Mouse (Mus musculus) heart, embryonic 12.5 days (tissue): Measurements from ENCODE around the gene Maml3. TPM values are rescaled to one million over a fixed set of nuclear protein-coding genes. Genes with fewer than 3 reads are reported as not detected.

Experiments used
- ATAC-seq: fragments of 200-750 bp; cut with Nextera tagmentation; 2 replicates; pipeline ENCODE4 v1.8.0; 2017; ENCODE audit warnings: moderate TSS enrichment, moderate library complexity; ENCODE audit not compliant: insufficient number of reproducible peaks, low FRiP score
- H3K27ac ChIP-seq: fragments of 300-500 bp; sonication (generic); 2 replicates; pipeline ENCODE4 v1.5.1; 2016; ENCODE audit warnings: mild to moderate bottlenecking, moderate library complexity; ENCODE audit not compliant: poor library complexity, severe bottlenecking
- H3K27me3 ChIP-seq: fragments of 300-500 bp; sonication (generic); replicated peaks from 2 replicates; pipeline ENCODE4 v1.6.1; 2016; ENCODE audit warnings: mild to moderate bottlenecking, moderate library complexity
- H3K36me3 ChIP-seq: fragments of 300-500 bp; sonication (generic); 2 replicates; pipeline ENCODE4 v1.6.1; 2016; ENCODE audit warnings: mild to moderate bottlenecking, moderate library complexity
- H3K4me1 ChIP-seq: fragments of 300-500 bp; sonication (generic); replicated peaks from 2 replicates; pipeline ENCODE4 v1.6.1; 2016; ENCODE audit warnings: mild to moderate bottlenecking
- H3K4me2 ChIP-seq: fragments of 300-500 bp; sonication (generic); 2 replicates; pipeline ENCODE4 v1.6.1; 2016; ENCODE audit warnings: mild to moderate bottlenecking, moderate library complexity
- H3K4me3 ChIP-seq: fragments of 300-500 bp; sonication (generic); 2 replicates; pipeline ENCODE4 v1.5.1; 2016; ENCODE audit warnings: mild to moderate bottlenecking
- H3K9ac ChIP-seq: fragments of 300-500 bp; sonication (generic); 2 replicates; pipeline ENCODE4 v1.6.1; 2016; ENCODE audit warnings: mild to moderate bottlenecking, moderate library complexity
- H3K9me3 ChIP-seq: fragments of 300-500 bp; sonication (generic); replicated peaks from 2 replicates; pipeline ENCODE4 v1.6.1; 2016; ENCODE audit warnings: mild to moderate bottlenecking, moderate library complexity
- WGBS: fragments of 180-500 bp; shearing (Covaris S2); methylation state at CpG from one replicate; pipeline ENCODE4 v1.1.7; 2016; 5-methylcytosine and 5-hydroxymethylcytosine counted together
- polyA plus RNA-seq: library from polyadenylated mRNA; unstranded; fragments of >200 nt; fragmentation: Nextera tagmentation; extraction: Ambion mirVana; gene quantifications from 2 replicates; pipeline ENCODE4 v1.2.1, GENCODE M21; 2016

Maml3 gene
- polyA plus RNA-seq, 1 experiment from 2014 or later, result 2.6 TPM

DNA sequence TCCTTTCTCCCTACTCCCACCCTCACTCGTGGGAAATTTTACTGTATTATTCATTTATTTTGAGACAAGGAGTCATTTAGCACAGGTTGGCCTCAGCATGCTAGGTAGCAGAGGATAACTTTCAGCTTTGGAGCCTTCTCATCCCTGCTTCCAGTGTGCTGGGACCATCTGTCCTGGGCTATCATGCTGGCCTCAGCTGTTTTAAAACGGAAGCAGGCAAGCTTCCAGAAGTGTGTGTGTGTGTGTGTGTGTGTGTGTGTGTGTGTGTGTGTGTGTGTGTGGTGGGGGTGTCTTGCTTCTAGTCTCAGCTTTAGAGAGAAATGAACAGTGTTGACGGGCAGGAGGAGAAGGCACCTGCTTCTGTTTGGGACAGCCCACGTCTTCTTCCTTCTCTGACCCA is 387.0 kb downstream of the Maml3 start:
- no peak overlapping the region for H3K27ac ChIP-seq
- H3K27me3 ChIP-seq, result no peaks in the 10 kb centered on the region
- no peak overlapping the region for H3K4me2 ChIP-seq
- H3K4me3 ChIP-seq, result no peak overlapping the region
- no peak overlapping the region for H3K9ac ChIP-seq
- H3K4me1 ChIP-seq, result peaks cover 37% of the 10 kb centered on the region
- WGBS, result 71% methylated on average over 4 of the region's 4 CpGs
- H3K36me3 ChIP-seq, result no peaks in the 10 kb centered on the region
- no peaks in the 10 kb centered on the region for H3K9me3 ChIP-seq
- ATAC-seq, result 0 out of 2 replicates have a peak, but pooled peaks have one; percentile 52

DNA sequence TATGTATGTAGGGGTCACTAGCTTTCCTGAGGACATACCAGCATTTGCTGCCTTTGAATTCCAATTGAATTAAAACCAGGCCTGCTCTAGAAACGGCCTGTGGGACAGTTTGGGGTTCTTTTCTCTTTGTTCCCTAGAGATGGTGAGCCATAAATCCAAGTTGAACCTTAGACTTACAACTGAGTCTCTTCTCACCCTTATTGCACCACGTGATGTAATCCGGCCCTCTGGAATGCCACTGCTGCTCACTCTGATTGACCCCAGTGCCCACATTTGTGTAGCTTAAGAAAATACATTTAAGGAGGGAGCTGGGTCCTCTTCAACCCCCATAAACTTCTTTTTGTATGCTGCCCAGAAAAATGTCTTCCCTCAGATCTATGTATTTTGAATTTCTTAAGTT is 387.4 kb downstream of the Maml3 start:
- Histone ChIP-seq H3K4me2 (no peak overlapping the region), H3K27ac (no peak overlapping the region), H3K4me1 (peaks cover 38% of the 10 kb centered on the region), H3K27me3 (no peaks in the 10 kb centered on the region), H3K9me3 (no peaks in the 10 kb centered on the region), H3K36me3 (no peaks in the 10 kb centered on the region), H3K4me3 (no peak overlapping the region), H3K9ac (no peak overlapping the region)
- ATAC-seq, result no peak
- 59% methylated on average over 3 of the region's 3 CpGs for WGBS

DNA sequence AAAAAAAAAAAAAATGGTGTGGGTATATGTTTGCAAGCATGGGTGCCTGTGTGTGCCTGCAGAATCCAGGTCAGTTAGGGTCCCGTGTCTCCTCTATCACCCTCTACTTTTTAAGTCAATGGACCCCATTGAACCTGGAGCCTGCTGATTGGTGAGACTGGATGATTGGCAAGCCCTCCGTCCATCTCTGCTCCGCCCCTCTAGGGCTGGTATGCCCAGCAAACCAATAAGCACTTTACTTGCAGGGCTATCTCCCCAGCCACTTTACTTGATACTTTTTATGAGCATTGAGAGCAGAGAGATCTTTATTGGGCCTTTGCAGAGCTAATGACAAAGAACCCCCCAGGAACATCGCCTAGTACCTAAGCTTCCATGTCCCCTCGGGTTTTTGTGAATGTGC is 390.4 kb downstream of the Maml3 start:
- H3K4me1 ChIP-seq, result peaks cover 58% of the 10 kb centered on the region
- WGBS, result 74% methylated on average over 5 of the region's 5 CpGs

DNA sequence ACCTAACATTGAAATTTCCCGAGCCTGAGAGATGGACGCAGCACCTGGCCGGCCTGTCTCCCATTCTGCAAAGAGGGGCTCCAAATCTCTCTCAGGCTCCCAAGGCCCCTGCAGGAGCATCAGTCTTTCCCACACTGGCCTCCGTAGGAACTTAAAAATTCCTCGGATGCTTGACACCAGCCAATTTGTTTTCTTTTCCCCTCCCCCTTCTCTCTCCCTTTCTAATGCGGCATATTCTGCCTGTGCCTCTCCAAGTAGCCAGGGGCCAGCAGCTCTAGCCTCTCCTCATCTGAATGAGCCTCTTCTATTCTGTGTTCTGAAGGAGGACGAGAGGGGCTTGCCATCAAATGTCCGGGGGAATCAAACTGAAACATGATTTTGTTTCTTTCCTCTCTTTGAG is 391.6 kb downstream of the Maml3 start:
- Histone ChIP-seq H3K4me1 (peaks cover 60% of the 10 kb centered on the region), H3K27me3 (no peaks in the 10 kb centered on the region), H3K4me2 (peak overlapping the region; percentile 35; the same call in 1 of the 2 replicates), H3K4me3 (no peak overlapping the region), H3K36me3 (no peaks in the 10 kb centered on the region), H3K27ac (0 out of 2 replicates have a peak overlapping the region, but pooled peaks have one; percentile 31), H3K9ac (peak overlapping the region; percentile 41; the same call in 1 of the 2 replicates), H3K9me3 (no peaks in the 10 kb centered on the region)
- 10% methylated on average over 8 of the region's 8 CpGs for WGBS
- ATAC-seq, result no peak

More for the DNA sequence above, 390.4 kb downstream of the Maml3 start:
- ATAC-seq, result no peak
- no peak overlapping the region for H3K4me2 ChIP-seq
- H3K27me3 ChIP-seq, result no peaks in the 10 kb centered on the region
- no peaks in the 10 kb centered on the region for H3K9me3 ChIP-seq
- H3K36me3 ChIP-seq, result no peaks in the 10 kb centered on the region
- no peak overlapping the region for H3K27ac ChIP-seq
- H3K4me3 ChIP-seq, result no peak overlapping the region
- no peak overlapping the region for H3K9ac ChIP-seq

DNA sequence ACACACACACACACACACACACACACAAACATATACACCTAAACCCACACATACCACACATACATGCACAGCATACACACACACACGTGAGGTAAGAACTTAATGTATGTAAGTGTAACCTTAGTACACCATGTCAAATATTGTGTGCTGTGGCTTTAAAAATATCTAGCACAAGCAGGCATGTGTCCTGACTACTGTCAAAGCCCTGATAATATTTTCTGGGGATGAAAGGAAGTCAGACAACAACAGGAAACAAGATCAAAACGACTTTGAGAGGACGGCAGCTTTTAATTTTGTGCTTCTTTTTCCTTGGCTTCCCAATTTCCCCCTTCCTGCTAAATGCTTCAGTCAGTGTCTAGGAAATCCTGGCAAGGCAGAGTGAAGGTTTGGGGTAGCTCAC is 392.5 kb downstream of the Maml3 start:
- no peaks in the 10 kb centered on the region for H3K9me3 ChIP-seq
- H3K4me3 ChIP-seq, result no peak overlapping the region
- no peaks in the 10 kb centered on the region for H3K36me3 ChIP-seq
- peaks cover 60% of the 10 kb centered on the region for H3K4me1 ChIP-seq
- no peak overlapping the region for H3K4me2 ChIP-seq
- H3K9ac ChIP-seq, result no peak overlapping the region
- 18% methylated on average over 3 of the region's 3 CpGs for WGBS
- no peak for ATAC-seq
- H3K27ac ChIP-seq, result peak overlapping the region; percentile 45
- no peaks in the 10 kb centered on the region for H3K27me3 ChIP-seq

DNA sequence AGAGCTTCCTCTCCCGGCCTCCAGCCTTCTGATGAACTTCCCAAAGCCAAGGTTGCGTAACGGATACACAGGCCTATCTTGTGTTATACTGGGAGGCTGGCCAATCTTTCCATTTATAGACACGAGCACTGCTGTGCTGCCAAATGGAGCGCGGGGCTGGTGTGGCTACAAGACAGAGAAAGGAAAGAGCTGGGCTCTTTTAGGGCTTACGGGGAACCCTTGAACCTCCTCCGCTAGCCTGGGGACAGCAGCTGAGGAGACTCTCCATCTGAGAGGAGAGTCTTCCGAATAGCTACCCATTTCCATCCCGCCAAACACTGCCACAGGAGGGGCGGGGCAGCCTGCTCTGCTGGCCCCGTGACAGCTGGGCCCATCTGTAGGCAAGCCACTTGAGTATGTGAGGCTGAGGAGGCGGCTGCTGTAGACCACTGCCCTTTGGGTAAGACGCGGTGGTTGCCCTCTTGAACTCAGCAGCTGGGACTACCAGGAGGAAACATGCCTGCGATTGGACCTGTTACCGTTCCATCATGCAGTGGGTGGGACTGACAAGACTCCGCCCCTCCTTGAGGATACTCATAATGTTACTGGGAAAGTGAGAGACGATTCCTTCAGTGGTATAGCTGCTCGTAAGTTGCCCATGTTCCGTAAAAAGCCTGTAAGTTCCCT is 396.0 kb downstream of the Maml3 start:
- H3K36me3 ChIP-seq, result no peaks in the 10 kb centered on the region
- H3K27ac ChIP-seq, result peak overlapping the region; percentile 99
- H3K4me3 ChIP-seq, result peak overlapping the region; percentile 40
- H3K4me1 ChIP-seq, result peaks cover 52% of the 10 kb centered on the region
- 29% methylated on average over 21 of the region's 21 CpGs for WGBS
- no peaks in the 10 kb centered on the region for H3K9me3 ChIP-seq
- H3K27me3 ChIP-seq, result no peaks in the 10 kb centered on the region
- peak; percentile 86 for ATAC-seq
- H3K9ac ChIP-seq, result peak overlapping the region; percentile 53; the same call in 1 of the 2 replicates
- peak overlapping the region; percentile 74 for H3K4me2 ChIP-seq

DNA sequence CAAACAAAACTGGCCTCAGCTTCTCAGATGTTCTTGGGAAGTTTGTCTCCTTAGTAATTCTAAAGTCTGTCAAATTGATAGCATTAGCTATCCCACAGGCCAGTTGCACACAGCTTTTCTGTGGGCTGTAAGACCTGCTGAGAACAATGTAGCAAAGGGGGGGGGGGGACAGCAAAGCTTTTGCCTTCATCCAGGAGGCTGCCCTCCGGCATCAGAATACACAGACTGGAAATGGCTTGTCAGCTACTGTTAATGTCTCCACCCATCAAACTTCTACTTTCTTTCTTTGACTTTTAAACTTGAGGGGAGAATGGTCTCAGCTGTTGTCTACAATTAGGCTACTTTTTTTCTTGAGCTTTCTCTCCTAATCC is 396.5 kb downstream of the Maml3 start:
- peak overlapping the region; percentile 40; the same call in 1 of the 2 replicates for H3K4me3 ChIP-seq
- WGBS, result 38% methylated on average over 1 of the region's 1 CpGs
- H3K9me3 ChIP-seq, result no peaks in the 10 kb centered on the region
- H3K4me2 ChIP-seq, result peak overlapping the region; percentile 74
- H3K27ac ChIP-seq, result peak overlapping the region; percentile 99
- H3K27me3 ChIP-seq, result no peaks in the 10 kb centered on the region
- H3K4me1 ChIP-seq, result peaks cover 47% of the 10 kb centered on the region
- H3K36me3 ChIP-seq, result no peaks in the 10 kb centered on the region
- peak; percentile 14; the same call in 1 of the 2 replicates for ATAC-seq
- H3K9ac ChIP-seq, result no peak overlapping the region

DNA sequence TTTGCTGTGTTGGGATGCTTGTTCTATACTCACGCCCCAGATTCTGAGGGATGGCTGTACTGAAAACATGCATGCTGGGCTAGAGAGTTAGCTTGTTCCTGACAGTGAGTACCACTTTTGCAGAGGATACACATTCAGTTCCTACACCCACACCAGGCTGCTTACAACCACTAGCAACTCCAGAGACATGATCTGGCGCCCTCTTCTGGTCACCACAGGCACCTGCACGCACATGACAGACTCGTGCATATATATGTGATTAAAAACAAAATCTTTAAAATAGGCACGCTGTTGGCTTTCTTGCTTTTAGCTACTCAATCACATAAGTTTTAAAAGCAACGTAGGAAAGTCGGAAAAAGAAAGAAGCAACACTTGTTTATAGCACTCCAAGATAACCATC is 399.7 kb downstream of the Maml3 start:
- no peak overlapping the region for H3K9ac ChIP-seq
- no peak overlapping the region for H3K27ac ChIP-seq
- no peaks in the 10 kb centered on the region for H3K9me3 ChIP-seq
- H3K4me2 ChIP-seq, result no peak overlapping the region
- no peak for ATAC-seq
- H3K36me3 ChIP-seq, result no peaks in the 10 kb centered on the region
- H3K4me3 ChIP-seq, result no peak overlapping the region
- 83% methylated on average over 7 of the region's 7 CpGs for WGBS
- no peaks in the 10 kb centered on the region for H3K27me3 ChIP-seq
- H3K4me1 ChIP-seq, result peaks cover 48% of the 10 kb centered on the region

DNA sequence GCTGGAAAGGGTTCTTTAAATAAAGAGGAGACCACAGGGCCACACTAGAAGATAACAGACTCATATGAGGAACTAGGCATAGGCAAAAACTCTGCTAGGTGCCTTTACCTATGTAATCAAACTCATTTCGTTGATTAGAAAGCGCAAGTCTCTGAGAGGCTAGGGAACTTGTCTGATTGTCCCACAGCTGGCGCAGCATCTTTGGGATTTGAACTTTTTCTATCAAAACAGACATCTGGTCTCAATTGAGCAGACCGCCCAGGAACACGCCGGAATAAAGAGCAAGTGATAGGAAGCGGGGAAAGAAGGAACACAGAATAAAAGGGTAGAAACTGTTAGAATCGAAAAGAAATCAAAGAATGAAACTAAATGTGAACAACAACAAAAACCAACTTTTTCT is 401.4 kb downstream of the Maml3 start:
- no peak overlapping the region for H3K4me2 ChIP-seq
- peaks cover 32% of the 10 kb centered on the region for H3K4me1 ChIP-seq
- ATAC-seq, result no peak
- H3K27ac ChIP-seq, result no peak overlapping the region
- no peak overlapping the region for H3K4me3 ChIP-seq
- H3K36me3 ChIP-seq, result no peaks in the 10 kb centered on the region
- no peaks in the 10 kb centered on the region for H3K9me3 ChIP-seq
- WGBS, result 77% methylated on average over 8 of the region's 8 CpGs
- H3K9ac ChIP-seq, result no peak overlapping the region
- no peaks in the 10 kb centered on the region for H3K27me3 ChIP-seq

DNA sequence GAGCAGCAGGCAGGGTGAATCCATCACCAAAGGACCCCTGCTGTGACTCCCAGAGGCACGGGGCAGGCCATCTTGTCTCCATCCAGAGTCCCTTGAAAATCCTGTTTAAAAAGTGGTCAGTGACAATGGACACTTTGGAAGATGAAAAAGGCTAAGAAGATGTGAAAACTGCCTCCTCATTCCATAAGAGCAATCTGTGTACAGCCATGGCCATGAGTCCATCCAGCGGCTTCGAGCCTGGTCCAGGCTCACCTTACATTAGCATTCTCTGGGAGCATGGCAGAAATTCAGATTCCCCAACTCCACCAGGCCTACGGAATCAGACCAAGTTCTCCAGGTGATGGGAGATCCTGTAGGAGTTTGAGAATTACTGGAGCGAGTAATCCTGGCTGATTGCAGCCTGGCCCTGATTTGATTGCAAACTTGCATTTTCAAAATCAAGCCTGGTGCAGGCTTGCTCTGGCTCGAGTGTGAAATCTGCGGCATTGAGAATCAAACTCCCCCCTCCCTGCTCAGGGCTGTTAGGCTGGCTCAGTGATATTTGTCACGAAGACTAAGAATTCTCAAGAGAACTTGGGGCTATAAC is 402.1 kb downstream of the Maml3 start:
- Histone ChIP-seq H3K9ac (no peak overlapping the region), H3K36me3 (no peaks in the 10 kb centered on the region), H3K4me1 (peaks cover 26% of the 10 kb centered on the region), H3K27ac (no peak overlapping the region), H3K27me3 (no peaks in the 10 kb centered on the region), H3K4me2 (no peak overlapping the region), H3K4me3 (no peak overlapping the region), H3K9me3 (no peaks in the 10 kb centered on the region)
- WGBS, result 86% methylated on average over 8 of the region's 8 CpGs
- ATAC-seq, result no peak

DNA sequence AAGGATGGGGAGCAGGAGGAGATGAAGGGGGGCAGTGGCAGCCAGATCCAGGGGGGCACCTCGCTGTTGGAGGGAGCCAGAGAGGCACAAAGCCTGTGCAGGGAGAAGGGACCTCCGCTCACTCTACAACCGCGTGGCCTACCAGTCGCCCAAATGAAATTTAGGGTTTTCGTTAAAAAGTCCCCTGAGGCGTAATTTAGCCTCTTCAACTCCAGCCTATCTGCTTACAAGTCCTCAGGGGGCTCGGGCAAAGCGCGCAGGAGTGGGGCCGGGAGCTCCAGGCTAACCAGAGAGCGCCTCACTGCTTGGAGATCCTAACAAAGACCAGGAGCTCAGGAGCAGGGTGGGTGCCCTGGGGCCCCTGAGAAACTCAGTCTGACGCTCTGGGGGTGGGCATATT is 402.9 kb downstream of the Maml3 start:
- Histone ChIP-seq H3K27ac (peak overlapping the region; percentile 56), H3K4me2 (peak overlapping the region; percentile 75), H3K4me3 (peak overlapping the region; percentile 43), H3K9ac (peak overlapping the region; percentile 69), H3K27me3 (no peaks in the 10 kb centered on the region), H3K9me3 (no peaks in the 10 kb centered on the region), H3K36me3 (no peaks in the 10 kb centered on the region), H3K4me1 (peaks cover 24% of the 10 kb centered on the region)
- peak; percentile 37; the same call in 1 of the 2 replicates for ATAC-seq
- 12% methylated on average over 13 of the region's 13 CpGs for WGBS
